Mouse (Mus musculus): ENCODE data around the gene Brinp3.

Gene Brinp3

GRCm38 (mm10) chr1:146494681-146495331 lies at the start of gene Brinp3:
TSS of gene Brinp3 (plus strand) at chr1:146494760.
- peak; percentile 38 for DNase-seq

- peak; percentile 20 for DNase-seq
Measured at GRCm38 (mm10) chr1:146494221-146494620, 339 bp upstream of the Brinp3 start.

GRCm38 (mm10) chr1:146495386-146495785 lies 826 bp downstream of the Brinp3 start:
- peak; percentile 28 for DNase-seq

- DNase-seq: peak; percentile 68
Measured at GRCm38 (mm10) chr1:146497381-146498081, 3.0 kb downstream of the Brinp3 start.

GRCm38 (mm10) chr1:146498085-146498779 lies 3.7 kb downstream of the Brinp3 start:
- DNase-seq: peak; percentile 58

- DNase-seq: no peak
Measured at GRCm38 (mm10) chr1:146498780-146499114, 4.2 kb downstream of the Brinp3 start.

GRCm38 (mm10) chr1:146515377-146515776 lies 20.8 kb downstream of the Brinp3 start:
- no peak for DNase-seq

- DNase-seq: no peak
Measured at GRCm38 (mm10) chr1:146523727-146524573, 29.4 kb downstream of the Brinp3 start.

GRCm38 (mm10) chr1:146528572-146528971 lies 34.0 kb downstream of the Brinp3 start:
- DNase-seq: no peak

GRCm38 (mm10) chr1:146546847-146547428 lies 52.4 kb downstream of the Brinp3 start:
- no peak for DNase-seq

GRCm38 (mm10) chr1:146556982-146557381 lies 62.4 kb downstream of the Brinp3 start:
- DNase-seq: no peak

- DNase-seq: no peak
Measured at GRCm38 (mm10) chr1:146562144-146562543, 67.6 kb downstream of the Brinp3 start.

- DNase-seq: no peak
Measured at GRCm38 (mm10) chr1:146584181-146584580, 89.6 kb downstream of the Brinp3 start.

- no peak for DNase-seq
Measured at GRCm38 (mm10) chr1:146632895-146633294, 138.3 kb downstream of the Brinp3 start.

- peak; percentile 20 for DNase-seq
Measured at GRCm38 (mm10) chr1:146657214-146657613, 162.7 kb downstream of the Brinp3 start.

- no peak for DNase-seq
Measured at GRCm38 (mm10) chr1:146700724-146701123, 206.2 kb downstream of the Brinp3 start.

GRCm38 (mm10) chr1:146719556-146719955 lies 225.0 kb downstream of the Brinp3 start:
- no peak for DNase-seq

- peak; percentile 5 for DNase-seq
Measured at GRCm38 (mm10) chr1:146724784-146725513, 230.4 kb downstream of the Brinp3 start.

GRCm38 (mm10) chr1:146751066-146751465 lies 256.5 kb downstream of the Brinp3 start:
- DNase-seq: no peak

GRCm38 (mm10) chr1:146783259-146783658 lies 288.7 kb downstream of the Brinp3 start:
- DNase-seq: no peak

- DNase-seq: no peak
Measured at GRCm38 (mm10) chr1:146787236-146787635, 292.7 kb downstream of the Brinp3 start.

- DNase-seq: no peak
Measured at GRCm38 (mm10) chr1:146792826-146793225, 298.3 kb downstream of the Brinp3 start.
